Mouse (Mus musculus): ENCODE measurements around the gene Dusp3. TPM values are rescaled to one million over a fixed set of nuclear protein-coding genes. Genes with fewer than 3 reads are reported as not detected.

Gene Dusp3
- polyA plus RNA-seq, 1 experiment from 2014 or later, result 25.3 TPM

DNA sequence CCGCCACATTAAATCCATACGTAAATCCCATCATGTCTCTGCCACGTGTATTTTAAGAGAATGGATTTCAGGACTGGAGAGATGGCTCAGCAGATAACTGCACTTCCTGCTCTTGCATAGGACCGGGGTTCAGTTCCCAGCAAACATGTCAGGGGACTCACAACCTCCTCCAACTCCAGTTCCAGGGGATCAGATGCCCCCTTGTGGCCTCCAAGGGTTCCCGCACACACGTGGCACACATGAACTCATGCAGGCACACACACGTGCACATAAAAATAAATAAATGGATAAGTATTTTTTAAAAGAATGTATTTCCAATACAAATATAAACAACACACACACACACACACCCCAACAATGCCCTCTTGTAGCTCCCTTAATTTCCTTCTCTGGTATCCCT is 9.9 kb downstream of the Dusp3 start:
- no peak overlapping the region for H3K27ac ChIP-seq (ENCODE audit: low read depth)
- peaks cover 15% of the 10 kb centered on the region; the same call in 1 of the 2 replicates for H3K36me3 ChIP-seq (ENCODE audit: control insufficient read depth, insufficient read depth, low read length)
- no peak for ATAC-seq (replicated peaks; ENCODE audit: low FRiP score, low TSS enrichment, low read depth)

GRCm38 (mm10) chr11:101974923-101975322 is 11.9 kb downstream of the Dusp3 start:
- no peaks in the 10 kb centered on the region for H3K27me3 ChIP-seq (replicated peaks; ENCODE audit: control insufficient read depth, insufficient read depth, low read length)
- H3K27ac ChIP-seq (ENCODE audit: low read depth), result no peak overlapping the region
- H3K9ac ChIP-seq (ENCODE audit: low read length), result no peak overlapping the region
- WGBS, result 51% methylated on average over 9 of the region's 9 CpGs
- no peaks in the 10 kb centered on the region for H3K9me3 ChIP-seq (ENCODE audit: control insufficient read depth, low read length)
- no peaks in the 10 kb centered on the region; the same call in 1 of the 2 replicates for H3K4me1 ChIP-seq (replicated peaks; ENCODE audit: control insufficient read depth, insufficient read depth, low read length)
- ATAC-seq (replicated peaks; ENCODE audit: low FRiP score, low TSS enrichment, low read depth) (no peak), DNase-seq (ENCODE audit: low spot score) (no peak)
- H3K4me3 ChIP-seq (ENCODE audit: low read depth, low read length), result no peak overlapping the region
- peaks cover 6% of the 10 kb centered on the region; the same call in 1 of the 2 replicates for H3K36me3 ChIP-seq (ENCODE audit: control insufficient read depth, insufficient read depth, low read length)
- no peak overlapping the region for H3K4me2 ChIP-seq (ENCODE audit: low read length)

More for the DNA sequence above, 9.9 kb downstream of the Dusp3 start:
- Histone ChIP-seq H3K4me1 (replicated peaks; ENCODE audit: control insufficient read depth, insufficient read depth, low read length) (no peaks in the 10 kb centered on the region; the same call in 1 of the 2 replicates), H3K9me3 (ENCODE audit: control insufficient read depth, low read length) (no peaks in the 10 kb centered on the region), H3K27me3 (replicated peaks; ENCODE audit: control insufficient read depth, insufficient read depth, low read length) (no peaks in the 10 kb centered on the region), H3K4me2 (ENCODE audit: low read length) (no peak overlapping the region), H3K4me3 (ENCODE audit: low read depth, low read length) (no peak overlapping the region), H3K9ac (ENCODE audit: low read length) (no peak overlapping the region)
- 93% methylated on average over 7 of the region's 7 CpGs for WGBS
- DNase-seq (ENCODE audit: low spot score), result no peak

- Histone ChIP-seq H3K27me3 (replicated peaks; ENCODE audit: control insufficient read depth, insufficient read depth, low read length) (no peaks in the 10 kb centered on the region), H3K4me2 (ENCODE audit: low read length) (no peak overlapping the region), H3K9me3 (ENCODE audit: control insufficient read depth, low read length) (no peaks in the 10 kb centered on the region), H3K4me1 (replicated peaks; ENCODE audit: control insufficient read depth, insufficient read depth, low read length) (no peaks in the 10 kb centered on the region; the same call in 1 of the 2 replicates), H3K27ac (ENCODE audit: low read depth) (no peak overlapping the region), H3K36me3 (ENCODE audit: control insufficient read depth, insufficient read depth, low read length) (peaks cover 6% of the 10 kb centered on the region; the same call in 1 of the 2 replicates), H3K4me3 (ENCODE audit: low read depth, low read length) (no peak overlapping the region), H3K9ac (ENCODE audit: low read length) (no peak overlapping the region)
- DNase-seq (ENCODE audit: low spot score) (no peak), ATAC-seq (replicated peaks; ENCODE audit: low FRiP score, low TSS enrichment, low read depth) (no peak)
- WGBS, result 24% methylated on average over 6 of the region's 6 CpGs
These were observed 12.6 kb downstream of the Dusp3 start for GRCm38 (mm10) chr11:101974181-101974580.

GRCm38 (mm10) chr11:101973496-101973895 is 13.3 kb downstream of the Dusp3 start:
- Histone ChIP-seq H3K4me2 (ENCODE audit: low read length) (no peak overlapping the region), H3K27ac (ENCODE audit: low read depth) (no peak overlapping the region), H3K27me3 (replicated peaks; ENCODE audit: control insufficient read depth, insufficient read depth, low read length) (no peaks in the 10 kb centered on the region), H3K9ac (ENCODE audit: low read length) (no peak overlapping the region), H3K36me3 (ENCODE audit: control insufficient read depth, insufficient read depth, low read length) (peaks cover 6% of the 10 kb centered on the region; the same call in 1 of the 2 replicates), H3K9me3 (ENCODE audit: control insufficient read depth, low read length) (no peaks in the 10 kb centered on the region), H3K4me1 (replicated peaks; ENCODE audit: control insufficient read depth, insufficient read depth, low read length) (no peaks in the 10 kb centered on the region; the same call in 1 of the 2 replicates), H3K4me3 (ENCODE audit: low read depth, low read length) (no peak overlapping the region)
- WGBS, result 65% methylated on average over 9 of the region's 9 CpGs
- DNase-seq (ENCODE audit: low spot score) (no peak), ATAC-seq (replicated peaks; ENCODE audit: low FRiP score, low TSS enrichment, low read depth) (no peak)

DNA sequence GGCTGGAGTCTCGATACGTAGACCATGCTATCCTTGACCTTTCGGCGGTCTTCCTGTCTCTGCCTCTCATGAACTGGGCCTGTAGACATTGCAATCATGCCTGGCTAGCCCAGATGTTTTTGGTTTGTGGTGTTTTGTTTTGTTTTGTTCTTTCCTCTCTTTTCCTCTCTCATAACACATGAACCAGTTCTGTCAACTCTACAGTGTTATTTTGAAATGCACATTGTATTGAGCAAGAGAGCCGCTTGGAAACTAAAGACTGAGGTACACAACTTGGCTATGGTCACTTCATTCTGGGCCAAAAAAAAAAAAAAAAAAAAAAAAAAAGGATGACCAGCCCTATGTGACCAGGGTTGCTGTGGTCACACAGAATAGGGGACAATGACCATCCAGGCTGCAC is 14.2 kb downstream of the Dusp3 start:
- Histone ChIP-seq H3K4me1 (replicated peaks; ENCODE audit: control insufficient read depth, insufficient read depth, low read length) (no peaks in the 10 kb centered on the region; the same call in 1 of the 2 replicates), H3K9me3 (ENCODE audit: control insufficient read depth, low read length) (no peaks in the 10 kb centered on the region)
- WGBS, result 93% methylated on average over 5 of the region's 5 CpGs

GRCm38 (mm10) chr11:101972097-101972496 is 14.7 kb downstream of the Dusp3 start:
- Histone ChIP-seq H3K4me3 (ENCODE audit: low read depth, low read length) (no peak overlapping the region), H3K4me2 (ENCODE audit: low read length) (no peak overlapping the region), H3K4me1 (replicated peaks; ENCODE audit: control insufficient read depth, insufficient read depth, low read length) (no peaks in the 10 kb centered on the region; the same call in 1 of the 2 replicates), H3K36me3 (ENCODE audit: control insufficient read depth, insufficient read depth, low read length) (peaks cover 6% of the 10 kb centered on the region; the same call in 1 of the 2 replicates), H3K9ac (ENCODE audit: low read length) (no peak overlapping the region), H3K9me3 (ENCODE audit: control insufficient read depth, low read length) (no peaks in the 10 kb centered on the region), H3K27me3 (replicated peaks; ENCODE audit: control insufficient read depth, insufficient read depth, low read length) (0 out of 2 replicates have a peak, but pooled peaks cover 7% of the 10 kb centered on the region), H3K27ac (ENCODE audit: low read depth) (no peak overlapping the region)
- DNase-seq (ENCODE audit: low spot score), result no peak
- ATAC-seq (replicated peaks; ENCODE audit: low FRiP score, low TSS enrichment, low read depth), result no peak
- WGBS, result 73% methylated on average over 3 of the region's 3 CpGs

More for the DNA sequence above, 14.2 kb downstream of the Dusp3 start:
- 0 out of 2 replicates have a peak, but pooled peaks cover 2% of the 10 kb centered on the region for H3K27me3 ChIP-seq (replicated peaks; ENCODE audit: control insufficient read depth, insufficient read depth, low read length)
- no peak overlapping the region for H3K27ac ChIP-seq (ENCODE audit: low read depth)
- no peak for ATAC-seq (replicated peaks; ENCODE audit: low FRiP score, low TSS enrichment, low read depth)
- H3K4me2 ChIP-seq (ENCODE audit: low read length), result no peak overlapping the region
- peaks cover 6% of the 10 kb centered on the region; the same call in 1 of the 2 replicates for H3K36me3 ChIP-seq (ENCODE audit: control insufficient read depth, insufficient read depth, low read length)
- H3K4me3 ChIP-seq (ENCODE audit: low read depth, low read length), result no peak overlapping the region
- H3K9ac ChIP-seq (ENCODE audit: low read length), result no peak overlapping the region
- DNase-seq (ENCODE audit: low spot score), result no peak

DNA sequence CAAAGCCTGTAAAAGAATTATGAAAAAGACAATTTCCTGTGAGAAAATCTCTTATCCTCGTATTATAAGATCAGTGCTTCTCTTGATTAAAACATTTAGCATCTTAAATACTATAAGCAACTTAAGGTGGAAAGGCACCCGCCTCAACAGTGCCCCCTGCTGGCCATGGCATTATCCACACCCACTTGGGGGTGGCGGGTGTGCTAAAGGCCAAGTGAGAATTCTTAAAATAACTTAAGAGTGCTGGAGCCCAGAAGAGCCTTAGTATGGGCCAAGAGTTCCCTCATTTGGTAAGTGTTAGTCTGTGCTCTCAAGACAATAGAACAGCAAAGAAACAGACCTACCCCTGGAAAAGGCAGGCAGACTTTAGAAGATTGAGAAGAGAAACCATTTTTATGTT is 15.4 kb downstream of the Dusp3 start:
- H3K9me3 ChIP-seq (ENCODE audit: control insufficient read depth, low read length), result no peaks in the 10 kb centered on the region
- H3K27me3 ChIP-seq (replicated peaks; ENCODE audit: control insufficient read depth, insufficient read depth, low read length), result peaks cover 13% of the 10 kb centered on the region
- H3K27ac ChIP-seq (ENCODE audit: low read depth), result no peak overlapping the region
- H3K4me2 ChIP-seq (ENCODE audit: low read length), result no peak overlapping the region
- no peak overlapping the region for H3K9ac ChIP-seq (ENCODE audit: low read length)
- no peak overlapping the region for H3K4me3 ChIP-seq (ENCODE audit: low read depth, low read length)
- 55% methylated on average over 3 of the region's 3 CpGs for WGBS
- peak; percentile 65 for DNase-seq (ENCODE audit: low spot score)
- no peaks in the 10 kb centered on the region; the same call in 1 of the 2 replicates for H3K4me1 ChIP-seq (replicated peaks; ENCODE audit: control insufficient read depth, insufficient read depth, low read length)
- peaks cover 1% of the 10 kb centered on the region; the same call in 1 of the 2 replicates for H3K36me3 ChIP-seq (ENCODE audit: control insufficient read depth, insufficient read depth, low read length)
- no peak for ATAC-seq (replicated peaks; ENCODE audit: low FRiP score, low TSS enrichment, low read depth)

DNA sequence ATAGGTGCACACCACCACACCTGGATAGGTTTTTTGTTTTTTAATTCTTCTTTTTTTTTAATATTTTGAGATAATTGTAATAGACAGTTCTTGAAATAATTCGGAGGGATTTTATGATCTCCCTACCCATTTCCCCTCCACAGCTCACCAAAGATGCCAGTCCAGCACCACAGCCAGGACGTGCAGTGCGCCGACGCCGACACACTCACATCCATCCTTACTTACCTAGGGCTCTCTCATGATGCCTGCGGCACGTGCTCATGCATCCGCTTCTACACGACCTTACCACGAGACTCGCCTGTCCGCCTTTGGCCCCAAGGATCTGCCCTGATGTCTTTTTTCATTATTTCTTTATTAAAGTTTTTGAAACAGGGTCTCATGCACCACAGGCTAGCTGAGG is 17.0 kb downstream of the Dusp3 start:
- ATAC-seq (replicated peaks; ENCODE audit: low FRiP score, low TSS enrichment, low read depth) (no peak), DNase-seq (ENCODE audit: low spot score) (no peak)
- no peaks in the 10 kb centered on the region for H3K36me3 ChIP-seq (ENCODE audit: control insufficient read depth, insufficient read depth, low read length)
- H3K4me3 ChIP-seq (ENCODE audit: low read depth, low read length), result no peak overlapping the region
- WGBS, result 88% methylated on average over 13 of the region's 13 CpGs
- H3K27me3 ChIP-seq (replicated peaks; ENCODE audit: control insufficient read depth, insufficient read depth, low read length), result peaks cover 28% of the 10 kb centered on the region
- H3K9me3 ChIP-seq (ENCODE audit: control insufficient read depth, low read length), result no peaks in the 10 kb centered on the region
- no peak overlapping the region for H3K4me2 ChIP-seq (ENCODE audit: low read length)
- no peak overlapping the region for H3K27ac ChIP-seq (ENCODE audit: low read depth)
- H3K4me1 ChIP-seq (replicated peaks; ENCODE audit: control insufficient read depth, insufficient read depth, low read length), result no peaks in the 10 kb centered on the region; the same call in 1 of the 2 replicates
- H3K9ac ChIP-seq (ENCODE audit: low read length), result no peak overlapping the region

- DNase-seq (ENCODE audit: low spot score), result peak; percentile 88
- no peak overlapping the region for H3K9ac ChIP-seq (ENCODE audit: low read length)
- 0% methylated on average over 5 of the region's 5 CpGs for WGBS
- H3K36me3 ChIP-seq (ENCODE audit: control insufficient read depth, insufficient read depth, low read length), result no peaks in the 10 kb centered on the region
- no peak overlapping the region for H3K4me2 ChIP-seq (ENCODE audit: low read length)
- no peak overlapping the region for H3K4me3 ChIP-seq (ENCODE audit: low read depth, low read length)
- peaks cover 39% of the 10 kb centered on the region for H3K27me3 ChIP-seq (replicated peaks; ENCODE audit: control insufficient read depth, insufficient read depth, low read length)
- peaks cover under 1% of the 10 kb centered on the region; the same call in 1 of the 2 replicates for H3K4me1 ChIP-seq (replicated peaks; ENCODE audit: control insufficient read depth, insufficient read depth, low read length)
- H3K27ac ChIP-seq (ENCODE audit: low read depth), result no peak overlapping the region
- H3K9me3 ChIP-seq (ENCODE audit: control insufficient read depth, low read length), result no peaks in the 10 kb centered on the region
- peak; percentile 62; the same call in 1 of the 2 replicates for ATAC-seq (replicated peaks; ENCODE audit: low FRiP score, low TSS enrichment, low read depth)
These were observed 18.0 kb downstream of the Dusp3 start for GRCm38 (mm10) chr11:101968791-101969190.
